In genomic region chr12:4193025-4193740, GRCm38 (mm10) we compare ENCODE assay signal across 12 mouse cellular contexts. TPM values are rescaled to one million over a fixed set of nuclear protein-coding genes. Genes with fewer than 3 reads are reported as not detected.
DNase-seq lines count a peak whose midpoint lies in the region; ATAC-seq and TF ChIP-seq lines count a peak whose summit lies in the region.
"Had no signal": no experiment of that assay in that cellular context is flagged by ENCODE, and none has a peak within 500 bp of the region (broad histone marks: within the 10 kb centered on the region; RNA-seq: fewer than 3 reads in every experiment).

No protein-coding gene starts in this region.

- H3K36me3 ChIP-seq in midbrain, postnatal 0 days (ENCODE audit: insufficient read depth, low read length) = peaks cover 21% of the 10 kb centered on the region
- no peaks in the 10 kb centered on the region for H3K36me3 ChIP-seq in midbrain, embryonic 11.5 days (ENCODE audit: control insufficient read depth, insufficient read depth, low read length)
- peaks cover 25% of the 10 kb centered on the region for H3K36me3 ChIP-seq in limb, embryonic 12.5 days
- H3K36me3 ChIP-seq in liver, embryonic 12.5 days = no peaks in the 10 kb centered on the region
- H3K36me3 ChIP-seq: liver, embryonic 15.5 days; neural tube, embryonic 12.5 days had no signal

- H3K27ac ChIP-seq in midbrain, postnatal 0 days (ENCODE audit: low read depth, low read length) = no peak overlapping the region
- no peak overlapping the region for H3K27ac ChIP-seq in midbrain, embryonic 11.5 days (ENCODE audit: low read depth, low read length)
- H3K27ac ChIP-seq in limb, embryonic 12.5 days = peak overlapping the region; percentile 82
- no peak overlapping the region for H3K27ac ChIP-seq in liver, embryonic 12.5 days
- H3K27ac ChIP-seq: liver, embryonic 15.5 days; neural tube, embryonic 12.5 days had no signal

- no peak for TF ChIP-seq CTCF in midbrain, postnatal 0 days (IDR thresholded peaks at IDR 0.05)

- no peak overlapping the region for H3K9ac ChIP-seq in midbrain, postnatal 0 days (replicated peaks; ENCODE audit: low read length, poor library complexity, severe bottlenecking)
- no peak overlapping the region for H3K9ac ChIP-seq in midbrain, embryonic 11.5 days (ENCODE audit: low read length)
- H3K9ac ChIP-seq in limb, embryonic 12.5 days (replicated peaks) = 0 out of 2 replicates have a peak overlapping the region, but pooled peaks have one; percentile 4
- H3K9ac ChIP-seq in liver, embryonic 12.5 days = no peak overlapping the region
- H3K9ac ChIP-seq: liver, embryonic 15.5 days; neural tube, embryonic 12.5 days had no signal

- no peaks in the 10 kb centered on the region for H3K27me3 ChIP-seq in midbrain, postnatal 0 days (ENCODE audit: insufficient read depth, low read length)
- H3K27me3 ChIP-seq in midbrain, embryonic 11.5 days (ENCODE audit: control insufficient read depth, insufficient read depth, low read length) = no peaks in the 10 kb centered on the region
- H3K27me3 ChIP-seq in limb, embryonic 12.5 days = no peaks in the 10 kb centered on the region
- no peaks in the 10 kb centered on the region for H3K27me3 ChIP-seq in liver, embryonic 12.5 days (replicated peaks)
- H3K27me3 ChIP-seq: liver, embryonic 15.5 days; neural tube, embryonic 12.5 days; Patski had no signal

- H3K9me3 ChIP-seq in midbrain, postnatal 0 days (ENCODE audit: low read length) = no peaks in the 10 kb centered on the region
- no peaks in the 10 kb centered on the region for H3K9me3 ChIP-seq in midbrain, embryonic 11.5 days (ENCODE audit: control insufficient read depth, low read length)
- H3K9me3 ChIP-seq in limb, embryonic 12.5 days = no peaks in the 10 kb centered on the region
- no peaks in the 10 kb centered on the region for H3K9me3 ChIP-seq in liver, embryonic 12.5 days (replicated peaks)
- H3K9me3 ChIP-seq: liver, embryonic 15.5 days; neural tube, embryonic 12.5 days had no signal

- no peak for ATAC-seq in midbrain, postnatal 0 days (ENCODE audit: low FRiP score)
- ATAC-seq in midbrain, embryonic 11.5 days (ENCODE audit: low FRiP score) = no peak
- no peak; the same call in 1 of the 2 replicates for ATAC-seq in limb, embryonic 12.5 days (ENCODE audit: insufficient number of reproducible peaks, insufficient read depth, low FRiP score, low TSS enrichment, low read depth)
- ATAC-seq in liver, embryonic 12.5 days = no peak

- peak; percentile 52 for DNase-seq in embryo, embryonic 10 days (ENCODE audit: low spot score)
- DNase-seq in embryo, embryonic 9.5 days (ENCODE audit: extremely low spot score) = no peak
- DNase-seq in midbrain, postnatal 0 days (ENCODE audit: low spot score) = peak; percentile 22
- no peak for DNase-seq in midbrain, embryonic 11.5 days (ENCODE audit: low spot score, missing footprints)
- DNase-seq in thymus, postnatal 25 days = no peak
- no peak for DNase-seq in right cerebral cortex, postnatal 25 days
- DNase-seq: spleen, adult 18-20 months had no signal

- H3K4me1 ChIP-seq in midbrain, postnatal 0 days (ENCODE audit: insufficient read depth, low read length) = no peaks in the 10 kb centered on the region
- peaks cover 4% of the 10 kb centered on the region; the same call in 1 of the 2 replicates for H3K4me1 ChIP-seq in midbrain, embryonic 11.5 days (ENCODE audit: control insufficient read depth, insufficient read depth, low read length)
- H3K4me1 ChIP-seq in limb, embryonic 12.5 days (replicated peaks) = peaks cover 36% of the 10 kb centered on the region
- peaks cover 6% of the 10 kb centered on the region; the same call in 1 of the 2 replicates for H3K4me1 ChIP-seq in liver, embryonic 12.5 days
- H3K4me1 ChIP-seq: liver, embryonic 15.5 days had no signal

- H3K4me2 ChIP-seq in midbrain, postnatal 0 days (ENCODE audit: low read depth, low read length, poor library complexity, severe bottlenecking) = no peak overlapping the region
- no peak overlapping the region for H3K4me2 ChIP-seq in midbrain, embryonic 11.5 days
- no peak overlapping the region for H3K4me2 ChIP-seq in limb, embryonic 12.5 days
- H3K4me2 ChIP-seq in liver, embryonic 12.5 days = no peak overlapping the region
- H3K4me2 ChIP-seq: liver, embryonic 15.5 days; neural tube, embryonic 12.5 days had no signal

- WGBS in midbrain, postnatal 0 days = 63% methylated on average over 10 of the region's 10 CpGs
- 67% methylated on average over 10 of the region's 10 CpGs for whole genome bisulfite sequencing in midbrain, embryonic 11.5 days
- 27% methylated on average over 10 of the region's 10 CpGs for WGBS in limb, embryonic 12.5 days
- WGBS in liver, embryonic 12.5 days (ENCODE audit: insufficient replicate concordance) = 68% methylated on average over 10 of the region's 10 CpGs

- no peak overlapping the region for H3K4me3 ChIP-seq in midbrain, postnatal 0 days (ENCODE audit: low read depth, low read length)
- no peak overlapping the region for H3K4me3 ChIP-seq in midbrain, embryonic 11.5 days (ENCODE audit: low read depth, low read length)
- no peak overlapping the region for H3K4me3 ChIP-seq in limb, embryonic 12.5 days (replicated peaks)
- no peak overlapping the region for H3K4me3 ChIP-seq in liver, embryonic 12.5 days
- H3K4me3 ChIP-seq: liver, embryonic 15.5 days; neural tube, embryonic 12.5 days had no signal

RNA-seq across cellular contexts. Expression of gene Ptrhd1, which starts 40.6 kb away (rescaled TPM):
- total RNA-seq in midbrain, postnatal 0 days (2014; rRNA removed) = 6.9 and 8.5 TPM in 2 replicates
- 8.3 and 8.4 TPM in 2 replicates for polyA plus RNA-seq in midbrain, postnatal 0 days (2015; fragmentation: Nextera tagmentation; extraction: Ambion mirVana)
- 5.8 and 6.5 TPM in 2 replicates for polyA plus RNA-seq in midbrain, embryonic 11.5 days (2014; fragmentation: Nextera tagmentation; extraction: Ambion mirVana)
- polyA plus RNA-seq in limb, embryonic 12.5 days (2016; fragmentation: Nextera tagmentation; extraction: Ambion mirVana) = 5.0 and 5.2 TPM in 2 replicates
- 3.5 and 4.0 TPM in 2 replicates for polyA plus RNA-seq in liver, embryonic 12.5 days (2016; fragmentation: Nextera tagmentation; extraction: Ambion mirVana)

RNA-seq across cellular contexts. Expression of gene Cenpo, which starts 40.9 kb away (rescaled TPM):
- 7.0 and 9.3 TPM in 2 replicates for total RNA-seq in midbrain, postnatal 0 days (2014; rRNA removed)
- 5.4 and 5.8 TPM in 2 replicates for polyA plus RNA-seq in midbrain, postnatal 0 days (2015; fragmentation: Nextera tagmentation; extraction: Ambion mirVana)
- polyA plus RNA-seq in midbrain, embryonic 11.5 days (2014; fragmentation: Nextera tagmentation; extraction: Ambion mirVana) = 19.7 and 21.9 TPM in 2 replicates
- polyA plus RNA-seq in limb, embryonic 12.5 days (2016; fragmentation: Nextera tagmentation; extraction: Ambion mirVana) = 17.9 and 20.3 TPM in 2 replicates
- polyA plus RNA-seq in liver, embryonic 12.5 days (2016; fragmentation: Nextera tagmentation; extraction: Ambion mirVana) = 13.9 and 17.1 TPM in 2 replicates

Comparison
In these comparisons a context has a peak if more than half of its experiments do, and no peak if none do; other contexts are left out.
1. DNase-seq: peak in embryo, embryonic 10 days (single experiment) and midbrain, postnatal 0 days (single experiment); none in embryo, embryonic 9.5 days (single experiment), midbrain, embryonic 11.5 days (single experiment), thymus, postnatal 25 days (single experiment) and right cerebral cortex, postnatal 25 days (single experiment).